Mouse (Mus musculus): ENCODE measurements around the gene Paf1. TPM values are rescaled to one million over a fixed set of nuclear protein-coding genes. Genes with fewer than 3 reads are reported as not detected.
"Not testable (repeated sequence)": the region's sequence is repeated elsewhere in the genome, so short reads cannot be mapped to it uniquely, and the experiment has no call there.

Gene Paf1
- polyA plus RNA-seq, 1 experiment: 50.4 TPM

DNA sequence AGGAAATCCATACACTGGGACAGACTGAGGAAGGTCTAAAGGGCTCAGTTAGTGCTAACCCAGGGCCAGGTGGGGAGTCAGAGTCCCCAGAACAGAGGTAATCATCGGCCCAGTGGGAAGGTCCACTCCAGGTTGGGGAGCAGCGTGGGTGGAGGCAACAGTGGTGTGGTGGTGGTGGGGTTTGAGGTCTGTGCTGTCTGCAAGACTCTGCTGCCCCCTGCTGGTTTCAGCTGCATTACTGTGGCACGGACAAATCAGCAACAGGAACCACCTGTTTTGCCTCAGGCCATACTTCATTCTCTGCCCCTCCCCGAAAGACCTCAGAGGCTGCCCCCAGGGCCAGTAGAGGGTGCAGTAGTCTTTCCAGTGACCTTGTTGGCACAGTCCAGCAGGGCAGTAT lies 6.3 kb upstream of the Paf1 start:
- H3K27ac ChIP-seq (replicated peaks; ENCODE audit: low read depth, low read length): peak overlapping the region; percentile 87
- no peak overlapping the region for H3K4me3 ChIP-seq (ENCODE audit: insufficient read depth, low read depth, low read length)
- peaks cover 18% of the 10 kb centered on the region for H3K4me1 ChIP-seq (ENCODE audit: control insufficient read depth, insufficient read depth, insufficient read length, low read length)

DNA sequence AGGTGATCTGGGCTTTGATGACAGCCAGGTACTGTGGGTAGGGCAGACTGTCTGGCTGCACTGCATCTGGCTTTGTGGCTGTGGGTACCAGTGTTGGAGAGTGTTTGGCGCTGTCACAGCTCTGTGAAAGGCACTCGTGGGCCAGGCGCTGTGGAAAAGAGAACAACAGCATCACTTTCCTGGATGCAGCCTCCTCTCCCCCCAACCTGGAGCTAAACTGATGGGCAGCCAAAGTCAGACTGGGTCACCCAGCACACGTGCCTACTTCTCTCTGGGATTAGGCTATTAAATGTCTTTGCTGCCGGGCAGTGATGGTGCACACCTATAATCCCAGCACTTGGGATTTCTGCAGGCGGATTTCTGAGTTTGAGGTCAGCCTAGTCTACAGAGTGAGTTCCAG lies 5.9 kb upstream of the Paf1 start:
- H3K27ac ChIP-seq (replicated peaks; ENCODE audit: low read depth, low read length): not testable (repeated sequence)
- peaks cover 19% of the 10 kb centered on the region for H3K4me1 ChIP-seq (ENCODE audit: control insufficient read depth, insufficient read depth, insufficient read length, low read length)

GRCm38 (mm10) chr7:28387384-28387783 lies 5.4 kb upstream of the Paf1 start:
- peaks cover 17% of the 10 kb centered on the region for H3K4me1 ChIP-seq (ENCODE audit: control insufficient read depth, insufficient read depth, insufficient read length, low read length)
- H3K27ac ChIP-seq (replicated peaks; ENCODE audit: low read depth, low read length): not testable (repeated sequence)

More for the DNA sequence above, 5.9 kb upstream of the Paf1 start:
- H3K4me3 ChIP-seq (ENCODE audit: insufficient read depth, low read depth, low read length): not testable (repeated sequence)

GRCm38 (mm10) chr7:28390331-28390730 lies 2.4 kb upstream of the Paf1 start:
- Histone ChIP-seq H3K27ac (replicated peaks; ENCODE audit: low read depth, low read length) (no peak overlapping the region), H3K4me1 (ENCODE audit: control insufficient read depth, insufficient read depth, insufficient read length, low read length) (peaks cover 5% of the 10 kb centered on the region; the same call in 1 of the 2 replicates), H3K4me3 (ENCODE audit: insufficient read depth, low read depth, low read length) (no peak overlapping the region)

More at GRCm38 (mm10) chr7:28387384-28387783, 5.4 kb upstream of the Paf1 start:
- H3K4me3 ChIP-seq (ENCODE audit: insufficient read depth, low read depth, low read length): not testable (repeated sequence)

GRCm38 (mm10) chr7:28393272-28393951 lies 661 bp downstream of the Paf1 start:
- Histone ChIP-seq H3K27ac (replicated peaks; ENCODE audit: low read depth, low read length) (peak overlapping the region; percentile 66), H3K4me1 (ENCODE audit: control insufficient read depth, insufficient read depth, insufficient read length, low read length) (peaks cover 5% of the 10 kb centered on the region; the same call in 1 of the 2 replicates), H3K4me3 (ENCODE audit: insufficient read depth, low read depth, low read length) (peak overlapping the region; percentile 85)

GRCm38 (mm10) chr7:28395425-28395824 lies 2.7 kb downstream of the Paf1 start:
- H3K4me1 ChIP-seq (ENCODE audit: control insufficient read depth, insufficient read depth, insufficient read length, low read length): peaks cover 5% of the 10 kb centered on the region; the same call in 1 of the 2 replicates
- no peak overlapping the region for H3K27ac ChIP-seq (replicated peaks; ENCODE audit: low read depth, low read length)
- H3K4me3 ChIP-seq (ENCODE audit: insufficient read depth, low read depth, low read length): no peak overlapping the region

DNA sequence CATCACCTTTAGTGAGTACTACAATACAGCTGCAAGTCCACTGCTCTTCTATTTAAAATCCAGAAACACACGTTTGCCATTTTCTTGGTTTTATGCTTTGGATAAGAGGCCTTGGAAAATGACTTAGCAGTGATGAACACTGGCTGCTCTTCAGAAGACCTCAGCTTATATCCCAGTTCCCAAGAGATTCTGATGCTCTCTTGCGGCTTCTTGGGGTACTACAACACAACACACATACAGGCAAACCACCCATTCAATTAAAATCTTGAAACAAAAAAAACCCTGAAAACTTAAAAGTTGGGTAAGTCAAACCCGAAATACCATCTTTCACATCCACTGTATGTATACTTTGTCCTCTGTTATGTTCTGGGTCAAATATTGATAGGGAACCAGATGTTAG lies 5.2 kb downstream of the Paf1 start:
- Histone ChIP-seq H3K4me3 (ENCODE audit: insufficient read depth, low read depth, low read length) (no peak overlapping the region), H3K27ac (replicated peaks; ENCODE audit: low read depth, low read length) (no peak overlapping the region), H3K4me1 (ENCODE audit: control insufficient read depth, insufficient read depth, insufficient read length, low read length) (0 out of 2 replicates have a peak, but pooled peaks cover 3% of the 10 kb centered on the region)

DNA sequence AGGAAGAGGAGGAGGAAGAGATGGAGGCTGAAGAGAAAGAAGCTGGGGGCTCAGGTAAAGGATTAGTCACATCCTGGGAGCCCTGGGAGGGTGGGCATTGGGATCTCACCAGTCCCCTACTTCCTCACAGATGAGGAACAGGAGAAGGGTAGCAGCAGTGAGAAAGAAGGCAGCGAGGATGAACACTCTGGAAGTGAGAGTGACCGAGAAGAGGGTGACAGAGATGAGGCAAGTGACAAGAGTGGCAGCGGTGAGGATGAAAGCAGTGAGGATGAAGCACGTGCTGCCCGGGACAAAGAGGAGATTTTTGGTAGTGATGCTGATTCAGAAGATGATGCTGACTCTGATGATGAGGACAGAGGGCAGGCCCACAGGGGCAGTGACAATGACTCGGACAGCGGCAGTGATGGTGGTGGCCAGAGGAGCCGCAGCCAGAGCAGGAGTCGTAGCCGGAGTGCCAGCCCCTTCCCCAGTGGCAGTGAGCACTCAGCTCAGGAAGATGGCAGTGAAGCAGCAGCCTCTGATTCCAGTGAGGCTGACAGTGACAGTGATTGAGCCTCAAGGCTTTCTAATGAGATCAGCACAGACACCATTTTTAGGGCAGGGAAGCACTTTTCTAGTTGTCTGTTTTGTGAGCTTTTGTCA lies 6.1 kb downstream of the Paf1 start:
- no peak overlapping the region for H3K4me3 ChIP-seq (ENCODE audit: insufficient read depth, low read depth, low read length)

DNA sequence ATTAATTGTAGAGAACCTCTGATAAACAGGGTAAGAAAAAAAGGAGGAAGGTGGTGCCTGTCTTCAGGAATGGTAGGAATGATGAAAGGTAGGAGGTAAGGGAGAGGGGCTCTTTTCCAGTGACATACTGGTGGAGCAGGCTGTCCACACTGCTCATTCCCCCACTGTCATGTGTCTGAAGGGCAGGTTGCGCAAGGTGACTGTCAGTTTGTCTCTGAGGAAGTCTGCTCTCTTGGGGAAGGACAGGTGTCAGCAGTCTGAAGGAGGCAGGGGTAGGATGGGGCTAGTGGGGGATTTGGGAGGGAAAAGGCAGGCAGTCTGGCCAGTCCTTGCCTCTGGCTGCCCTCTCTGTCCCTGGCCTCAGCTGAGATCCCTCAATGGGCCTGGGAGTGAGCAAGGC lies 8.3 kb downstream of the Paf1 start:
- Histone ChIP-seq H3K4me3 (ENCODE audit: insufficient read depth, low read depth, low read length) (no peak overlapping the region), H3K27ac (replicated peaks; ENCODE audit: low read depth, low read length) (no peak overlapping the region), H3K4me1 (ENCODE audit: control insufficient read depth, insufficient read depth, insufficient read length, low read length) (no peaks in the 10 kb centered on the region)

More for the DNA sequence above, 6.1 kb downstream of the Paf1 start:
- Histone ChIP-seq H3K4me1 (ENCODE audit: control insufficient read depth, insufficient read depth, insufficient read length, low read length) (0 out of 2 replicates have a peak, but pooled peaks cover under 1% of the 10 kb centered on the region), H3K27ac (replicated peaks; ENCODE audit: low read depth, low read length) (no peak overlapping the region)

DNA sequence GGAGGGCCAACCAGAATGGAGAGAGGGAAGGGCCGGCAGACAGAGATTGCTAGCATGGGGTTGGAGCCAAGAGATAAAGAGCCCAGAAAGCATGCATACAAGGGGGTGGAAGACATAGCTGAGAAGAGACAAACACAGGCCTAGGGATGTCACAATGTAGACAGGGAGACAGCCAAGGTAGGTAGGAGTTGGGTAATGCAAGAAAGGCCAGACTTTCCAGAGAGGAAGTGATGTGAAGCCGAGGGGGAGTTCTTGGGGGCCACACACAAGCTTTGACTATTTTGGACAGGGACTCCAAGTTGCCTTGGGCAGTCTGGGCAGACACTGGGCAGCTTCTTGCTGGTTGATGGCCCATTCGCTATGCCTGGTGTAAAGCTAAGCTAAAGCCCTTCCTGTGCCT lies 9.2 kb downstream of the Paf1 start:
- no peak overlapping the region for H3K4me3 ChIP-seq (ENCODE audit: insufficient read depth, low read depth, low read length)
- no peak overlapping the region for H3K27ac ChIP-seq (replicated peaks; ENCODE audit: low read depth, low read length)
- no peaks in the 10 kb centered on the region for H3K4me1 ChIP-seq (ENCODE audit: control insufficient read depth, insufficient read depth, insufficient read length, low read length)

DNA sequence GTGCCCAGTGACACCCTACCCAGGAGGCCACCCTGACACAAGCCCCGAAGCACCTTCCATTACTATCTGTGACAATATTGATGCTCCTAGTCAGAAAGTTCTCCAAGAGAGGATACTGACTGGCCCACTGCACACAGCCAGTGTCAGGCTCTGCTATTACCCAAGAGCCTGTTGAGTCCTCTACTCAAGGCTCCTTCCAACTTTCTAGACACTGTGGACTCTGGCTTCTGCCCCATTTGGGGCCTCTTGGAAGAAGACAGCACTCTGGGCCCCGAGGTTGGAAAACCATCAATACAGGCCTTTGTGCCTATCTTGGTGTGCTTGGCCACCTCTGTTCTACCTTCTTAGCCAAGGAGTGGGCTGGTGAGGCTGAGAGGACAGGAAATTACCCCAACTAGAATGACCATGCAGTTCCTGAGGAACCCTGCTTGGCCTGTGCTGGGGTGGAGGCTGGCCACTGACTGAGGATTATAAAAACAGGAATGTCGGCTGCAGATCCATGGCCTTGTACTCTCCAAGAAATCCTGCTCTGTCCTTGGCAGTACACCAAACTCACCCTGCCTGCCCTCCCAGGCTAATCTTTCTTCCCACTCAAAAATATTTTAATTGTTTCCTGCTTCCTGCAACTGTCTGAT lies 18.2 kb downstream of the Paf1 start:
- H3K4me3 ChIP-seq (ENCODE audit: insufficient read depth, low read depth, low read length): no peak overlapping the region
- H3K27ac ChIP-seq (replicated peaks; ENCODE audit: low read depth, low read length): peak overlapping the region; percentile 13
- peaks cover 11% of the 10 kb centered on the region; the same call in 1 of the 2 replicates for H3K4me1 ChIP-seq (ENCODE audit: control insufficient read depth, insufficient read depth, insufficient read length, low read length)

DNA sequence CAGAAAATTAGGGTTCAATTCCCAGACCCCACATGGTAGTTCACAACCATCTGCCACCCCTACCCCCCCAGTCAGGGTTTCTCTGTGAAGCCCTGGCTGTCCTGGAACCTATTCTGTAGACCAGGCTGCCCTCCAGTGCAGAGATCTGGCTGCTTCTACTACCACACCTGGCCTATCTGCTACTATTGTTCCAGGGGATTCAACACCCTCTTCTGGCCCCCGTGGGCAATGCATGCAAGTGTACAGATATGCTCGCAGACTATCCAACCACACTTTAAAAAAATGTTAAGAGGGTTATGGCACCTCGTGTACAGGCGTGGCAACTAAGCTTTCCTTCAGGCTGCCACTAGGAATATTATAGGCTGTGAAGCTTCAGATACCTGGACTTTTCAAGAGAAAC lies 20.1 kb downstream of the Paf1 start:
- Histone ChIP-seq H3K27ac (replicated peaks; ENCODE audit: low read depth, low read length) (no peak overlapping the region), H3K4me1 (ENCODE audit: control insufficient read depth, insufficient read depth, insufficient read length, low read length) (peaks cover 11% of the 10 kb centered on the region; the same call in 1 of the 2 replicates), H3K4me3 (ENCODE audit: insufficient read depth, low read depth, low read length) (no peak overlapping the region)

GRCm38 (mm10) chr7:28417368-28417767 lies 24.6 kb downstream of the Paf1 start:
- H3K27ac ChIP-seq (replicated peaks; ENCODE audit: low read depth, low read length): no peak overlapping the region
- H3K4me1 ChIP-seq (ENCODE audit: control insufficient read depth, insufficient read depth, insufficient read length, low read length): no peaks in the 10 kb centered on the region
- H3K4me3 ChIP-seq (ENCODE audit: insufficient read depth, low read depth, low read length): no peak overlapping the region

- Histone ChIP-seq H3K4me3 (ENCODE audit: insufficient read depth, low read depth, low read length) (no peak overlapping the region), H3K4me1 (ENCODE audit: control insufficient read depth, insufficient read depth, insufficient read length, low read length) (no peaks in the 10 kb centered on the region), H3K27ac (replicated peaks; ENCODE audit: low read depth, low read length) (0 out of 2 replicates have a peak overlapping the region, but pooled peaks have one; percentile 28)
These were observed 25.4 kb downstream of the Paf1 start for GRCm38 (mm10) chr7:28418096-28418670.

GRCm38 (mm10) chr7:28419416-28419815 lies 26.7 kb downstream of the Paf1 start:
- Histone ChIP-seq H3K4me3 (ENCODE audit: insufficient read depth, low read depth, low read length) (no peak overlapping the region), H3K27ac (replicated peaks; ENCODE audit: low read depth, low read length) (no peak overlapping the region; the same call in 1 of the 2 replicates), H3K4me1 (ENCODE audit: control insufficient read depth, insufficient read depth, insufficient read length, low read length) (no peaks in the 10 kb centered on the region)

Measured in brown adipose tissue, adult 24 weeks (tissue).